Mouse (Mus musculus) E14TG2a.4 (cell line): ENCODE data around the gene Triobp.
"Not testable (repeated sequence)": the region's sequence is repeated elsewhere in the genome, so short reads cannot be mapped to it uniquely, and the experiment has no call there.

Source experiments
- H3K27me3 ChIP-seq: 2 replicates; pipeline ENCODE4 v1.6.1; 2014; ENCODE audit warnings: low read length, control low read depth; ENCODE audit not compliant: insufficient read depth
- H3K36me3 ChIP-seq: 2 replicates; pipeline ENCODE4 v1.6.1; 2014; ENCODE audit warnings: low read length, control low read depth; ENCODE audit not compliant: insufficient read depth
- H3K4me1 ChIP-seq: replicated peaks from 2 replicates; pipeline ENCODE4 v1.6.1; 2014; ENCODE audit warnings: low read depth, low read length, control low read depth
- H3K4me3 ChIP-seq: replicated peaks from 2 replicates; pipeline ENCODE4 v1.5.1; 2014; ENCODE audit warnings: mild to moderate bottlenecking, low read length
- H3K9me3 ChIP-seq: 2 replicates; pipeline ENCODE4 v1.6.1; 2014; ENCODE audit warnings: low read length, control low read depth
- CTCF ChIP-seq: conservative IDR thresholded peaks from 2 replicates; pipeline ENCODE4 v1.5.1; 2014; ENCODE audit warnings: low read length
- NANOG ChIP-seq: IDR thresholded peaks from 2 replicates; pipeline ENCODE4 v1.6.1; 2014; ENCODE audit warnings: borderline replicate concordance, low read length, mixed read lengths
- POU5F1 ChIP-seq: IDR thresholded peaks from 2 replicates; pipeline ENCODE4 v1.6.1; 2014; ENCODE audit warnings: low read length, borderline replicate concordance

The Triobp gene

GRCm38 (mm10) chr15:79007059-79007458 lies 59.5 kb downstream of the Triobp start:
- Histone ChIP-seq H3K27me3 (no peaks in the 10 kb centered on the region), H3K4me3 (no peak overlapping the region), H3K4me1 (peaks cover 71% of the 10 kb centered on the region), H3K36me3 (peaks cover 31% of the 10 kb centered on the region), H3K9me3 (no peaks in the 10 kb centered on the region)
- TF ChIP-seq NANOG: no peak
- TF ChIP-seq POU5F1: no peak
- no peak for TF ChIP-seq CTCF

GRCm38 (mm10) chr15:79007836-79008235 lies 60.3 kb downstream of the Triobp start:
- H3K9me3 ChIP-seq, H3K4me3 ChIP-seq, H3K27me3 ChIP-seq: not testable (repeated sequence)
- H3K4me1 ChIP-seq: peaks cover 65% of the 10 kb centered on the region
- H3K36me3 ChIP-seq: peaks cover 31% of the 10 kb centered on the region

- peaks cover 55% of the 10 kb centered on the region for H3K4me1 ChIP-seq
- H3K36me3 ChIP-seq: peaks cover 12% of the 10 kb centered on the region
- no peak overlapping the region for H3K4me3 ChIP-seq
- TF ChIP-seq NANOG: no peak
- no peak for TF ChIP-seq CTCF
- no peak for TF ChIP-seq POU5F1
- H3K27me3 ChIP-seq: no peaks in the 10 kb centered on the region
- H3K9me3 ChIP-seq: no peaks in the 10 kb centered on the region
These were observed 62.2 kb downstream of the Triobp start for GRCm38 (mm10) chr15:79009734-79010133.

GRCm38 (mm10) chr15:79011550-79011949 lies 64.0 kb downstream of the Triobp start:
- no peak overlapping the region for H3K4me3 ChIP-seq
- no peak for TF ChIP-seq NANOG
- no peak for TF ChIP-seq POU5F1
- TF ChIP-seq CTCF: no peak
- no peaks in the 10 kb centered on the region for H3K36me3 ChIP-seq
- H3K9me3 ChIP-seq: no peaks in the 10 kb centered on the region
- H3K4me1 ChIP-seq: peaks cover 43% of the 10 kb centered on the region
- H3K27me3 ChIP-seq: no peaks in the 10 kb centered on the region

GRCm38 (mm10) chr15:79013382-79013781 lies 65.9 kb downstream of the Triobp start:
- Histone ChIP-seq H3K27me3 (no peaks in the 10 kb centered on the region), H3K36me3 (no peaks in the 10 kb centered on the region), H3K9me3 (no peaks in the 10 kb centered on the region), H3K4me1 (peaks cover 27% of the 10 kb centered on the region), H3K4me3 (no peak overlapping the region)
- TF ChIP-seq NANOG (no peak), CTCF (no peak), POU5F1 (no peak)

GRCm38 (mm10) chr15:79018191-79018590 lies 70.7 kb downstream of the Triobp start:
- peaks cover 26% of the 10 kb centered on the region for H3K4me1 ChIP-seq
- TF ChIP-seq CTCF (no peak), POU5F1 (no peak), NANOG (no peak)
- H3K4me3 ChIP-seq: no peak overlapping the region
- H3K9me3 ChIP-seq: no peaks in the 10 kb centered on the region
- H3K36me3 ChIP-seq: no peaks in the 10 kb centered on the region
- H3K27me3 ChIP-seq: peaks cover 11% of the 10 kb centered on the region

DNA sequence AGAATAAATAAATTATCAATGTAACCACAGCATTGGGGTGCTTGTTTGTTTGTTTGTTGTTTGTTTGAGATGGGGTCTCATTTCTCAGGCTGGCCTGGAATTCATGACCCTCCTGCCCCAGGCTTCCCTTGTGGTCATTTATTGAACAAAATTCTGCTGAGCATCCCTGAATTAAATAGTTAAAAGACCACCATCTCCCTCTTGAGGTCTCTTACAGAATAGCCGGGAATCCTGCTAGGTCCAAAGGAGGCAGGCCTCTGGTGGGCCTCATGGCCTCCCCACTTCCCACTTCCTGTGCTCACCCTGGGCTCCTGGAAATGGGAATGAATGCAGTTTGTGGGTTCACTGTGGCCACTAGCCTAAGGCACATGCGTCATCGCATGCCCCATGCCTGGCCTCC lies 71.4 kb downstream of the Triobp start:
- TF ChIP-seq POU5F1 (no peak), CTCF (peak; percentile 39), NANOG (no peak)
- Histone ChIP-seq H3K4me1 (peaks cover 21% of the 10 kb centered on the region), H3K9me3 (no peaks in the 10 kb centered on the region), H3K27me3 (peaks cover 16% of the 10 kb centered on the region), H3K36me3 (no peaks in the 10 kb centered on the region), H3K4me3 (no peak overlapping the region)

GRCm38 (mm10) chr15:79022671-79023230 lies 75.2 kb downstream of the Triobp start:
- TF ChIP-seq POU5F1 (no peak), NANOG (no peak), CTCF (no peak)

GRCm38 (mm10) chr15:79023366-79023765 lies 75.8 kb downstream of the Triobp start:
- Histone ChIP-seq H3K4me3 (no peak overlapping the region), H3K36me3 (no peaks in the 10 kb centered on the region), H3K4me1 (peaks cover 46% of the 10 kb centered on the region), H3K9me3 (no peaks in the 10 kb centered on the region), H3K27me3 (peaks cover 54% of the 10 kb centered on the region)
- TF ChIP-seq NANOG (no peak), CTCF (no peak), POU5F1 (no peak)

More at GRCm38 (mm10) chr15:79022671-79023230, 75.2 kb downstream of the Triobp start:
- Histone ChIP-seq H3K4me3 (0 out of 2 replicates have a peak overlapping the region, but pooled peaks have one; percentile 32), H3K27me3 (peaks cover 52% of the 10 kb centered on the region), H3K36me3 (no peaks in the 10 kb centered on the region), H3K4me1 (peaks cover 45% of the 10 kb centered on the region), H3K9me3 (no peaks in the 10 kb centered on the region)
